Mouse (Mus musculus): ENCODE data around the gene Mgat4b. TPM values are rescaled to one million over a fixed set of nuclear protein-coding genes. Genes with fewer than 3 reads are reported as not detected.
"Not testable (repeated sequence)": the region's sequence is repeated elsewhere in the genome, so short reads cannot be mapped to it uniquely, and the experiment has no call there.

Gene Mgat4b
- 22.6 and 28.1 TPM in 2 replicates for total RNA-seq (2012; rRNA removed)

GRCm38 (mm10) chr11:50210505-50211151, at the start of gene Mgat4b, which contains the start of gene Sqstm1:
TSS of gene Mgat4b (plus strand) at chr11:50210890.
TSS of gene Sqstm1 (minus strand) at chr11:50210827.
- no peak for DNase-seq (ENCODE audit: low read depth, low spot score)
- Histone ChIP-seq H3K4me3 (ENCODE audit: insufficient read depth in 1 of 2, low read depth in 1 of 2, low read length in 2 of 2, poor library complexity in 1 of 2, severe bottlenecking in 1 of 2) (peak within 1 kb of the TSS; percentile 90 to 92), H3K27ac (ENCODE audit: insufficient read depth, low read depth, low read length, poor library complexity, severe bottlenecking) (peak within 1 kb of the TSS; percentile 81; the same call in 1 of the 2 replicates), H3K36me3 (ENCODE audit: control insufficient read depth, insufficient read depth, low read length, poor library complexity, severe bottlenecking) (peaks cover 29% of the 10 kb centered on the region), H3K4me1 (ENCODE audit: control insufficient read depth in 2 of 2, insufficient read depth in 2 of 2, low read length in 2 of 2, poor library complexity in 1 of 2) (peaks cover 7 to 27% of the 10 kb centered on the region in 2 experiments; a peak in 3 of 4 replicates), H3K9ac (ENCODE audit: insufficient read depth, low read depth, low read length, poor library complexity, severe bottlenecking) (peak within 1 kb of the TSS; percentile 86), H3K9me3 (ENCODE audit: control insufficient read depth, insufficient read depth, low read depth, low read length) (no peaks in the 10 kb centered on the region)
- in situ Hi-C loops (cut with MboI; ENCODE audit: low sequenced_read_pairs in 2 of 2, unreplicated experiment in 2 of 2), result no loop called here
- TF ChIP-seq CHD2 (IDR thresholded peaks at IDR 0.05; ENCODE audit: low read depth, low read length), result no peak
- peak; percentile 94 for TF ChIP-seq MAFK (IDR thresholded peaks at IDR 0.05; ENCODE audit: insufficient read depth, low read depth, low read length)

GRCm38 (mm10) chr11:50161578-50162304, 48.9 kb upstream of the Mgat4b start:
- TF ChIP-seq ZC3H11A (IDR thresholded peaks at IDR 0.05; ENCODE audit: borderline replicate concordance, low read depth, low read length) (peak; percentile 6; the same call in 1 of the 2 replicates), CHD2 (IDR thresholded peaks at IDR 0.05; ENCODE audit: low read depth, low read length) (no peak)
- H3K27ac ChIP-seq (ENCODE audit: insufficient read depth, low read depth, low read length, poor library complexity, severe bottlenecking), result no peak overlapping the region
- H3K36me3 ChIP-seq (ENCODE audit: control insufficient read depth, insufficient read depth, low read length, poor library complexity, severe bottlenecking), result peaks cover 7% of the 10 kb centered on the region; the same call in 1 of the 2 replicates
- DNase-seq (ENCODE audit: low read depth, low spot score), result peak; percentile 58
- H3K4me3 ChIP-seq (ENCODE audit: insufficient read depth in 1 of 2, low read depth in 1 of 2, low read length in 2 of 2, poor library complexity in 1 of 2, severe bottlenecking in 1 of 2), result no peak overlapping the region
- in situ Hi-C loops (cut with MboI; ENCODE audit: low sequenced_read_pairs in 2 of 2, unreplicated experiment in 2 of 2), result no loop called here
- no peaks in the 10 kb centered on the region for H3K9me3 ChIP-seq (ENCODE audit: control insufficient read depth, insufficient read depth, low read depth, low read length)
- H3K9ac ChIP-seq (ENCODE audit: insufficient read depth, low read depth, low read length, poor library complexity, severe bottlenecking), result no peak overlapping the region
- H3K4me1 ChIP-seq (ENCODE audit: control insufficient read depth in 2 of 2, insufficient read depth in 2 of 2, low read length in 2 of 2, poor library complexity in 1 of 2), result no peaks in the 10 kb centered on the region

- no peak for TF ChIP-seq ZC3H11A (IDR thresholded peaks at IDR 0.05; ENCODE audit: borderline replicate concordance, low read depth, low read length)
- no peak for TF ChIP-seq MAFK (IDR thresholded peaks at IDR 0.05; ENCODE audit: insufficient read depth, low read depth, low read length)
- no peak for TF ChIP-seq ZNF384 (IDR thresholded peaks at IDR 0.05; ENCODE audit: low read depth, low read length)
- TF ChIP-seq CHD2 (IDR thresholded peaks at IDR 0.05; ENCODE audit: low read depth, low read length), result no peak
- TF ChIP-seq HCFC1 (IDR thresholded peaks at IDR 0.05; ENCODE audit: borderline replicate concordance, insufficient read depth, low read length), result no peak
- in situ Hi-C loops (cut with MboI; ENCODE audit: low sequenced_read_pairs in 2 of 2, unreplicated experiment in 2 of 2), result no loop called here
- no peak overlapping the region for H3K27ac ChIP-seq (ENCODE audit: insufficient read depth, low read depth, low read length, poor library complexity, severe bottlenecking)
- H3K9me3 ChIP-seq (ENCODE audit: control insufficient read depth, insufficient read depth, low read depth, low read length), result no peaks in the 10 kb centered on the region
- no peak overlapping the region for H3K9ac ChIP-seq (ENCODE audit: insufficient read depth, low read depth, low read length, poor library complexity, severe bottlenecking)
- no peak for DNase-seq (ENCODE audit: low read depth, low spot score)
- no peak overlapping the region for H3K4me3 ChIP-seq (ENCODE audit: insufficient read depth in 1 of 2, low read depth in 1 of 2, low read length in 2 of 2, poor library complexity in 1 of 2, severe bottlenecking in 1 of 2)
- H3K36me3 ChIP-seq (ENCODE audit: control insufficient read depth, insufficient read depth, low read length, poor library complexity, severe bottlenecking), result peaks cover 2% of the 10 kb centered on the region; the same call in 1 of the 2 replicates
- no peaks in the 10 kb centered on the region for H3K4me1 ChIP-seq (ENCODE audit: control insufficient read depth in 2 of 2, insufficient read depth in 2 of 2, low read length in 2 of 2, poor library complexity in 1 of 2)
These were observed 48.2 kb upstream of the Mgat4b start for GRCm38 (mm10) chr11:50162338-50163050.

DNA sequence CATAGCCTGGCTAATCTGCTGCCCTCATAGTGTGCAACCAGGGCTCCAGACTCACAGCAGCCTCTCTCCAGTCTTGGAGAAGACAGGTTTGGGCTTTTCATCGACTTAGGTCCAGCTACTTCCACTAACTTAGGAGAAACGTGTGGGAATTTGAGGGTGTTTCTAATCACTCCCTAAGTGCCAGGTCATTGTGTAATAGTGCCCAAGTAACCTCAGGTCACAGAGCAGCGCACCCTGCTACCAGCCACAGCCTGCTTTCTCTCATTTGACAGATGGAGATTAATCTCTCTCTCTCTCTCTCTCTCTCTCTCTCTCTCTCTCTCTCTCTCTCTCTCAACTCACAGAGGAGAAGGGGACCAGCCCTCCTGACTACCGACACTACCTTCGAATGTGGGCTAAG, 42.3 kb upstream of the Mgat4b start:
- no peak overlapping the region for H3K9ac ChIP-seq (ENCODE audit: insufficient read depth, low read depth, low read length, poor library complexity, severe bottlenecking)

DNA sequence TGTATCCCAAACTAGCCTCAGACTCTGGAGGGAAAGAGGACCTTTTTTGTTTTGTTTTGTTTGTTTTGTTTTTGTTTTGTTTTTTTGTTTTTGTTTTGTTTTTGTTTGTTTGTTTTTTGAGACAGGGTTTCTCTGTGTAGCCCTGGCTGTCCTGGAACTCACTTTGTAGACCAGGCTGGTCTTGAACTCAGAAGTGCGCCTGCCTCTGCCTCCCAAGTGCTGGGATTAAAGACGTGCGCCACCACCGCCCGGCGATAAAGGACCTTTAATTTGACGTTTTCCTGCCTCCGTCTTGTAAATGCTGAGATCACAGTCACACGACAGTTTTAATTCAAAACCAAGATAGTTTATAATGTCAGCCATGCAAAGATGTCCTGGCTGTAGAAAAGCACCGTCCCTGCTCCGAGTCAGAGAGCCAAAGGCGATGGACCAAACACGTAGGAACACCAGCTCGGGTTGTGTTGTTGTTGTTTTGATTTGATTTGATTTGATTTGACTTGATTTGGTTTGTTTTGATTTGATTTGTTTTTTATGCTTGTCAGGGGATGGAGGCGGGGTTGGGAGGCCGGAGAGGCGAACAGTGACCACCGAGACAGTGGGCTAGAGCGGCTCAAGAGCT, 36.5 kb upstream of the Mgat4b start, which contains the start of gene Mrnip:
TSS of gene Mrnip (plus strand) at position 334 of the 619 bp plus-strand sequence.
- Histone ChIP-seq H3K4me3 (ENCODE audit: insufficient read depth in 1 of 2, low read depth in 1 of 2, low read length in 2 of 2, poor library complexity in 1 of 2, severe bottlenecking in 1 of 2) (peak within 1 kb of the TSS; percentile 89 to 90), H3K9ac (ENCODE audit: insufficient read depth, low read depth, low read length, poor library complexity, severe bottlenecking) (peak within 1 kb of the TSS; percentile 90), H3K36me3 (ENCODE audit: control insufficient read depth, insufficient read depth, low read length, poor library complexity, severe bottlenecking) (peaks cover 17% of the 10 kb centered on the region)
- H3K4me1 ChIP-seq (ENCODE audit: control insufficient read depth in 2 of 2, insufficient read depth in 2 of 2, low read length in 2 of 2, poor library complexity in 1 of 2); H3K27ac ChIP-seq (ENCODE audit: insufficient read depth, low read depth, low read length, poor library complexity, severe bottlenecking); DNase-seq (ENCODE audit: low read depth, low spot score); H3K9me3 ChIP-seq (ENCODE audit: control insufficient read depth, insufficient read depth, low read depth, low read length); in situ Hi-C loops (cut with MboI; ENCODE audit: low sequenced_read_pairs in 2 of 2, unreplicated experiment in 2 of 2): not testable (repeated sequence)

More for the DNA sequence above, 42.3 kb upstream of the Mgat4b start:
- H3K4me3 ChIP-seq (ENCODE audit: insufficient read depth in 1 of 2, low read depth in 1 of 2, low read length in 2 of 2, poor library complexity in 1 of 2, severe bottlenecking in 1 of 2), result no peak overlapping the region
- in situ Hi-C loops (cut with MboI; ENCODE audit: low sequenced_read_pairs in 2 of 2, unreplicated experiment in 2 of 2), result no loop called here
- TF ChIP-seq ZC3H11A (IDR thresholded peaks at IDR 0.05; ENCODE audit: borderline replicate concordance, low read depth, low read length), result no peak
- no peak for TF ChIP-seq HCFC1 (IDR thresholded peaks at IDR 0.05; ENCODE audit: borderline replicate concordance, insufficient read depth, low read length)
- TF ChIP-seq MAFK (IDR thresholded peaks at IDR 0.05; ENCODE audit: insufficient read depth, low read depth, low read length), result no peak
- TF ChIP-seq ZNF384 (IDR thresholded peaks at IDR 0.05; ENCODE audit: low read depth, low read length), result no peak
- TF ChIP-seq CHD2 (IDR thresholded peaks at IDR 0.05; ENCODE audit: low read depth, low read length), result no peak
- H3K36me3 ChIP-seq (ENCODE audit: control insufficient read depth, insufficient read depth, low read length, poor library complexity, severe bottlenecking), result peaks cover 6% of the 10 kb centered on the region; the same call in 1 of the 2 replicates
- DNase-seq (ENCODE audit: low read depth, low spot score), result no peak
- H3K9me3 ChIP-seq (ENCODE audit: control insufficient read depth, insufficient read depth, low read depth, low read length), result no peaks in the 10 kb centered on the region
- H3K4me1 ChIP-seq (ENCODE audit: control insufficient read depth in 2 of 2, insufficient read depth in 2 of 2, low read length in 2 of 2, poor library complexity in 1 of 2), result peaks cover 0 to 4% of the 10 kb centered on the region in 2 experiments; a peak in 1 of 4 replicates
- H3K27ac ChIP-seq (ENCODE audit: insufficient read depth, low read depth, low read length, poor library complexity, severe bottlenecking), result no peak overlapping the region; the same call in 1 of the 2 replicates
